Mouse (Mus musculus): ENCODE measurements at regions not wholly inside any gene's neighbourhood (a gene's known extent, or its start where the extent isn't known, plus 50 kb on each side); places are given as distances from the start of the nearest gene placed in this dataset.

DNA sequence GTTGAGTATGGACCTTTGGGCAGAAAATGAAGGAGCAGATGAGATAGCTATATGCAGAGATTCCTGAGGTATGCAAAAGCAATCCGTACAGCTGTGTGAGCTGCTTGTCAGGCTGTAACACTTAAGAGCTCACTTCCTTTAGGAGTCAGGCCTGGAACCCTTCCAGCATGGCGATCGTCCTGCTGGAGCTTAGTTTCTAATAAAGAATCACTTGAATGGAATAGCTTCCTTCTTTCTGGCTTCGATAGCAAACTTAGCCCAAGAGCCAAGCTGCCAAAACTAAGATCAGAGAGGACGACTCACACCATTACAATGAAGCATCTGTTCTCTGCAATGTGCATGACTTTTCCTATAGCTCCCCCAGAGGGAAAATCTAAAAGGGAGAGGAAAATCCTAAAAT, 253.4 kb upstream of the Amot start:
- TF ChIP-seq CTCF (IDR thresholded peaks at IDR 0.05; ENCODE audit: low read depth), result no peak
- Histone ChIP-seq H3K4me2 (ENCODE audit: low read length) (no peak overlapping the region), H3K4me3 (replicated peaks; ENCODE audit: low read depth, low read length) (no peak overlapping the region), H3K27ac (no peak overlapping the region), H3K4me1 (replicated peaks; ENCODE audit: insufficient read depth, low read length) (no peaks in the 10 kb centered on the region), H3K9ac (ENCODE audit: low read depth, low read length) (no peak overlapping the region), H3K27me3 (ENCODE audit: insufficient read depth, low read length) (no peaks in the 10 kb centered on the region), H3K36me3 (ENCODE audit: insufficient read depth, low read length) (no peaks in the 10 kb centered on the region), H3K9me3 (replicated peaks; ENCODE audit: low read length) (no peaks in the 10 kb centered on the region)
- ATAC-seq (replicated peaks; ENCODE audit: low FRiP score, low read depth) (no peak), DNase-seq (ENCODE audit: low spot score) (peak; percentile 23)
- WGBS, result 48% methylated on average over 5 of the region's 5 CpGs

GRCm38 (mm10) chrX:145753427-145753826, 248.4 kb upstream of the Amot start:
- no peak overlapping the region for H3K4me3 ChIP-seq (replicated peaks; ENCODE audit: low read depth, low read length)
- H3K27ac ChIP-seq, result no peak overlapping the region
- H3K4me1 ChIP-seq (replicated peaks; ENCODE audit: insufficient read depth, low read length), result no peaks in the 10 kb centered on the region
- H3K4me2 ChIP-seq (ENCODE audit: low read length), result no peak overlapping the region
- H3K9me3 ChIP-seq (replicated peaks; ENCODE audit: low read length), result no peaks in the 10 kb centered on the region
- 89% methylated on average over 2 of the region's 2 CpGs for WGBS
- H3K36me3 ChIP-seq (ENCODE audit: insufficient read depth, low read length), result no peaks in the 10 kb centered on the region
- no peak for ATAC-seq (replicated peaks; ENCODE audit: low FRiP score, low read depth)
- no peak for TF ChIP-seq CTCF (IDR thresholded peaks at IDR 0.05; ENCODE audit: low read depth)
- DNase-seq (ENCODE audit: low spot score), result no peak
- H3K9ac ChIP-seq (ENCODE audit: low read depth, low read length), result no peak overlapping the region
- H3K27me3 ChIP-seq (ENCODE audit: insufficient read depth, low read length), result no peaks in the 10 kb centered on the region

Measured in kidney, postnatal 0 days (tissue).